Mouse (Mus musculus) CD4-positive, CD25-positive, alpha-beta regulatory T cell, adult 4 months (primary cell): ENCODE results near the gene Tspan32. TPM values are rescaled to one million over a fixed set of nuclear protein-coding genes. Genes with fewer than 3 reads are reported as not detected.

ENCODE experiments used
- ATAC-seq: one replicate; pipeline ENCODE4 v1.8.0; 2017
- polyA plus RNA-seq, 2 experiments: library from polyadenylated mRNA; unstranded; fragments of 100-300 nt; shearing (Covaris generic); gene quantifications; one replicate each; pipeline ENCODE4 v1.2.1; 2017

Tspan32 gene
- polyA plus RNA-seq, 2 experiments from 2014 or later, result 672 to 754 TPM

DNA sequence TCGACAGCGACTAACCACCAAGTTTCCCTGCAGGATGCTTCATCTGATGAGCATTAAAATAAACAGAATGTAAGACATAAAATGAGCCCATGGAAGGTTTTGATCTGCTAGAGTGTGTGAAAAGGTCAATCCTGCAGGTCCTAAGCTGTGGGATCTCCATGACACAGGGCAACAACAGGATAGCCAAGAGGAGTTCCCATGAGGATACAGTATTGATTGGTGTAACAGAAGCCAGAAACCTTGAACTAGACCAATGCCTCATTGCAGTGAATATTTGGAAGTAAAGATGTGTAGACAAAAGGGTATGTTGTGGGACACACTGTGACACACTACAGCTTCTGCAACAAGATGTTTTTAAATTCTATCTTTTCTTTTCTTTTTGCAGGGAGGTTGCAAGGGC is 29.3 kb downstream of the Tspan32 start:
- no peak for ATAC-seq

DNA sequence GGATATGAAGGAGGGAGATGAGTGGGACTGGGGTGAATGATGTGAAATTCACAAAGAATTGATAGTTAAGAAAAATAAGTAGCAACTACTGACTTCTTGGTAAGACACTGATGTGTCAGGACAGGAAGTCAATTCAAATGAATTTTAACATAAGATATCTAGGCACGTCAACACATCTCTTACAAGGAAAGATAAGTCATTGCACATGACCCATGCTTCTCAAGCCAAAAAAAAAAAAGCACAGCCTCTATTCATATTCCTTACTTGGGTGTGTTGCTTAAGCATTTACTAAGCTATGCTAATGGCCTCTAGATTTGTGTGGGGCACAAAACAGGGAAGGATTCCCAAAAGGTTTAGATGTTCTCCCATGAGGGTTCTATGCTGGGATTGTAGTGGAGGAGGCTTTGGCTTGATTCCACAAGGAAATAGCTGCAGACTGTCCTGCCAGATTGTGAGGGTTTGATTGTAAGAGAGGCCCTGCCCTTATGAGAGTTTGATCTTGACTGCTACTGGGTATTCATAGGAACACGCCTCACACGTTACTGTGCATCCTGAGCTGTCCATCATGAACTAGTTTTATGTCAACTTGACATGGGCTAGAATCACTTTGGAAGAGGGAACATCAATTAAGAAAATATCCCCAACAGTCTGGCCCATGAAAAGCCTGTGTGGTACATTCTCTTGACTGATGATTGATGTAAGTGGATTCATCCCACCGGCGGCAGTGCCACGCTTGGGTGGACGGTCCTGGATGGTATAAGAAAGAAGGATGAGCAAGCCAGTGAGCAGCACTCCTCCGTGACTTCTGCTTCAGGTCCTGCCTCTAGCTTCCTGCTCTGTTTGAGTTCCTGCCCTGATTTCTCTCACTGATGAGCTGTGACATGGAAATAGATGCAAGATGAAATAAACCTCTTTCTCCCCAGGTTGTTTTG is 29.9 kb downstream of the Tspan32 start:
- ATAC-seq, result no peak

DNA sequence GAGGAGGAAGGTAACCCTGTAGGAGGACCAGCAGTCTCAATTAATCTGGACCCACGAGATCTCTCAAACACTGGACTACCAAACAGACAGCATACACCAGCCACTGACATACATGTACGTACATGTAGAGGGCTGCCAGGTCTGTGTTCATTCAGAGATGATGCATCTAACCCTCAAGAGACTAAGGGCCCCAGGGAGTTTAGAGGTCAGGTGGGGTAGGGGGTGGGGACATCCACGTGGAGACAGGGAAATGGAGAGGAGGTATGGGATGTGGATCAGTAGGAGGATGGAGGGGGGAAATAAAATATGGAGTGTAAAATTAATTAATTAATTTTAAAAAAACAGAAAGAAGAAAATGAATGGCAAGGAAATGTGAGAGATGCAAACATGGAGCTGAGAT is 31.9 kb downstream of the Tspan32 start:
- no peak for ATAC-seq

DNA sequence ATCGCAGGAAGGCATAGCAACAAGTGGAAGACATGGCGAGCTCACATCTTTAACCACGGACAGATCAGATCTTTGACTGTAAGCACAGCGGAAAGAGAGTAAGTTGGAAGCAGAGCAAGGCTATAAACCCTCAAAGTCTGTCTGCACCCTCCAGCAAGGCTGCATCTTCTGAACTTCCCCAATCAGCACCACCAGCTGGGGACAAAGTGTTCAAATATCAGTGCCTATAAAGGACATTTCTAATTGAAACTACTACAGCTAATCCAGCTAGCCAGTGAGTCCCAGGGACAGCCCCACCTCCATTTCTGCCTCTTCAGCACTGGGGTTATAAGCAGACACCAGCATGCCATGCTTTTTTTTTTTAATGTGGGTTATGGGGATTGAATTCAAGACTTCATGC is 32.5 kb downstream of the Tspan32 start:
- ATAC-seq, result no peak

DNA sequence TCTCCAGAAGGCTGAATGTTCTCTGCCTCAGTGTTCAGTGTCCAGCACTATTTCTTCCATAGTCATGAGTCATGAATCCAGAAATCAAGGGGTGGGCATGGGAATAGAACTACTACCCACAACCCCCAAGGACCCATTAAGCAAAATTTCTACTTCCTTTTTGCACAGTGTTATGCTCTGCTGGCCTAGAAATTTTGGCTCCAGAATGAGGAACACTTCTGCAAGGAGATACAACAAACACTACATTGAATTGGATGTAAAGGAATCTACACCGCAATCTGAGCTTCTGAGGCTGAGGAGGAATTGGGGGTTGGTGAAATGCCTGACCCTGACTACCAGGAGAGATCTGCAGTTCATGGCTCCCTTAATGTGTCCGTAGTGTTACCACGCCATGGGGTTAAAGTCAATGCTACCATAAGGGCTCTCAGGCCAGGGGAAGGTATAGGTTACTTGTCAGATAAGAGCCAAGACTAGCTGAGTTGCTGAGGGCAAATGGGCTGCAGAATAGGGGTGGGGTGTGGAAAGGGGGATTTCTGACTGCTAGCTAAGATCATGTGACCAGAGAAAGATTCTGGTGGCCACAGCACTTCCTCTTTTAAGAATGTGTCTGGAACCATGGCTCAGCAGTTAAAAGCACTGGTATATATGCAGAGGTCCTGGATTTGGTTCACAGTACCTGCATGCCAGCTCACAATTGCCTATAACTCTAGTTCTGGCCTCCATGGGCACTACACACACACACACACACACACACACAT is 33.5 kb downstream of the Tspan32 start:
- peak; percentile 58 for ATAC-seq

DNA sequence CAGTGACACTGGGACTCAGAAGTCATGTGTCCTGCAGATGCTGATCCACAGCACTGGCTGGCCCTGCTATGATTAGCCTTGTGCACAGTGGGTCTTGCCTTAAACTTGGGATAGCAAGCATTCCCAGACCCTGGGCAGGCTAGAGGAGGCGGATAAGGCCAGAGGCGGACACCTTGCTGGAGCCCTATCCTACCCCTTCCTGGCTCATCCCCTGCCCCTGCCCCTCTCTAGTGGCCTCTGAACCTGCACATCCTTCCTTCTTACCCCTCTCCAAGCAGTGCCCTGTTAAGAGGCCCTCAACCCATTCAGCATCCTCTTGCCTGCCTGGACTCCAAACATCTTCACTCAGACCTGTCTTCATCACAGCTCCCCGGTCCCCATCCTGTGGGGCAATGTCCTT is 35.7 kb downstream of the Tspan32 start:
- ATAC-seq, result no peak

DNA sequence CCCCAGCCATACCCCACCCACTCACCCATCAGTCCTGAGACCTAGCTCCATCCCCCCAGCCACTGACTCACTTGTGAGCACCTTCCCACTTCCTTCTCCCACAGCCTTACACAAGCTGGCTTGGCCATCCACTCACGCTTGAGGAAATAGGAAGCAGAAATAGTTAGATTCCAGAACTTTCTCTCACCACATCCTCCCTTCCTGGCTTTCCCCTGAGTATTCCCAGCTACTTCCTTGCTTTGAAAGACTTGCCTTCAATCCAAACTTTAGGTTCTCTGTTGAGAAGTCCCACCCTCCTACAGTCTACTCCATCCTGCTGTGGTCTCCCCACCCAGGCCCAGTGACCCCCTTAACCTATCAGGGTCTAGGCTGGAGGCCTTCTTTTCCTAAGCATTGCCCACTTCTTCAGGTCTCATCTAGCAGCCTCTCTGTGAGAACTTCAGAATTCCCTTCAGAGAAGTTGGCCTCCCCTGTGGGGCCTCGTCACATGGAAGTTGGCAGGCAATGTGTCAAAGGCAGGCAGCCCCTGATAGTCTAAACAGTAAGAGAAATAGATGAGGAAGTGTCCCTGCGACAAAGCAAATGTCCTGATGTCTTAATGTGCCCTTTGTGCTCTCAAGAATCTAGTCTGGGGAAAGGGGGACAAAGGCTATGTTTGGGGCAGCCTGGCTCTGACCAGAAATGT is 36.4 kb downstream of the Tspan32 start:
- no peak for ATAC-seq

DNA sequence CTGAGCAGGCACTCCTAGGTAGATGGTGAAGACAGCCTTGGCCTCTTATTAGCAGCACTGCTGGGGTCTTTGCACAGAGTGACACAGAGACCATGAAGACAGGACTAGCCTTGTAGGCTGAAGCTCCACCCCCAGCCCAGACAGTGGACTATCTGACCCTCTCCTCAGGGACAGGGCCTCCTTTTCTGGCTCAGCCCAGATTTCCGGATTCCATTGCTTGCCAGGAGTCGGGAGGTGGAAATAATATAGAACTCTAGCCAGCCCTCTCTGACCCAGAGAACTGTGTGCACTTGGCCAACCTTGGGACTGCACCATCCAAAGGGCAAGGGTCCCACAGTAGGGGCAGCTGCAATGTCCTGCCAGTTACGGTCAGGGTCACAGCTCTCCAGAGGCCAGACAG is 37.2 kb downstream of the Tspan32 start:
- ATAC-seq, result no peak

DNA sequence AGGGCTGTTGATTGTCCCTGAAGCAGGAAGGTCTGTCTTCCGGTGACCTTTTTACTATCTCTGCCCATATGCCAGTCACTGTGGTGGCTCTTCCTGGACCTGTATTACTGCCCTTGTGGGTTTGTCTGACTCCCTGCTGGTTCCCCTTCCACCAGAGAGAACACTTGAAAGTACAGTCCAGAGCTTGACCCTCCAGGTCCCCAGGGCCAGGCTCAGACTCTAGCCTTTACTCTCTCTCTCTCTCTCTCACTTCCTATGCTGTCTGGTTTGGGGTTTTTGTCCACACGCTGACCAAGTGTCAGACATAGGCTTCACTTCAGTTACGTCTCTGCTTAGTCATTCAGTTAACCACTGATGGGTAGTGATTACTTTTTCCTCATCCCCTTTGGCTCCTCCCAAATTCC is 38.1 kb downstream of the Tspan32 start:
- no peak for ATAC-seq

DNA sequence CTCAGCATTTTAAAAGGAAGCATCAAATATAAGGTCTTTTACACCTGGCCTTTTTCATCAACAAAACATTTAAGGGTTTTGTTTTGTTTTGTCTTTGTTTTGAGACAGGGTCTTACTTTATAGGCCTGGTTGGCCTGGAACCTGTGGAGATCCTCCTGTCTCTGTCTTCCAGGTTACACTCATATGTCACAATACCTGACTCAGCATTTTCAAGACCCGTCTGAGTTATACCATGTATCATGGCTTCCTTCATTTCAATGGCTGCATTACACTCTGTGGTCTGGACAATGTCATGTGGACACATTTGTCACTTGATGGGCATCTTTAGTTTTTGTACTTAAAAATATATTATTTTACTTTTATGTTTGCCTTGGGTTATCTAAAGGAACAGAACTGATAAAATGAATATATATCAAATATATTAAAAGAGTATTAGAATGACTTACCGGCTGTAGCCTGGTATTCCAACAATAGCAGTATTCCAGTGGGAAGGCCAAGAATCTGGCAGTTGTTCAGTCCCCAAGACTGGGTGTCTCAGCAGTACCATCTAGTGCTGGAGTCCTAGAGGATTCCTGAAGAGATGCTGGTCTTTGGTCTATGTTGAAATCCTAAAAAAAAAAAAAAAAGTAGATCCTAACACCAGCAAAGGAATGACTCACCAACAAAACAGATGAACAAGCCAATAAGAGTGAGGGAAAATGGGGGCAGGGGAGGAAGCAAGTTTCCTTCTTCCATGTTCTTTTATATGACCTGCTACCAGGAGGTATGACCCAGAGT is 39.4 kb downstream of the Tspan32 start:
- ATAC-seq, result no peak

DNA sequence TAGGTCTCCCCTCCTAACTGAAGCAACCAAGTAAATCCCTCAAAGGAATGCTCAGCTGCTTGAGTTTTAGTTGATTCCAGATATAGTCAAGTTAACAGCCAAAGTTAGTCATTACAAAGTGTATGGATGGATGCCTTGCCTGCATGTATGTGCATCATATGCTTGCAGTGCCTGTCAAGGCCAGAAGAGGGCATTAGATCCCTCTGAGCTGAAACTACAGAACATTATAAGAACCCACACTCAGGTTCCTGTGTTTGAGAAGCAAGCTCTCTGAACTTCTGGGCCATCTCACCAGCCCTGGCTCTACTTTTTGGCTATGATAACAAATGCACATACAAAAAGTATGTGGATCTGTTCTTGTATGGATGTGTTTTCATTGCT is 40.0 kb downstream of the Tspan32 start:
- no peak for ATAC-seq

DNA sequence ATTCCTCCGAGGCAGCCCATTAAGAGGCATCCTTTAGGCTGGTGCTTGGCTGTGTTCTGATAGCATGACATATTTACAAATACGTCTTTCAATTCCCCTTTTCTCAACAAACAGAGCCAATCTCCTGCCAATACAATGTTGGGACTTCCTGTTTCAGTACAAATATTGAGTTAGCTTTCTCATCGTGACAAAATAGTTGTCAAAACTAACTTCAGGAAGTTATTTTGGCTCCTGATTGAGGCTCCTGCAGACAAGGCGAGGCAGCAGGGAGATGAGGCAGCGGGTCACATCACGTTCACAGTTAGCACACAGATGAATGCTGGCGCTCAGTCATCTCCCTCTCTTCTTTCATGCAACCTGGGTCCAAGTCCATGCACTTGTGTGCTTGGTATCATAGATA is 41.5 kb downstream of the Tspan32 start:
- no peak for ATAC-seq

DNA sequence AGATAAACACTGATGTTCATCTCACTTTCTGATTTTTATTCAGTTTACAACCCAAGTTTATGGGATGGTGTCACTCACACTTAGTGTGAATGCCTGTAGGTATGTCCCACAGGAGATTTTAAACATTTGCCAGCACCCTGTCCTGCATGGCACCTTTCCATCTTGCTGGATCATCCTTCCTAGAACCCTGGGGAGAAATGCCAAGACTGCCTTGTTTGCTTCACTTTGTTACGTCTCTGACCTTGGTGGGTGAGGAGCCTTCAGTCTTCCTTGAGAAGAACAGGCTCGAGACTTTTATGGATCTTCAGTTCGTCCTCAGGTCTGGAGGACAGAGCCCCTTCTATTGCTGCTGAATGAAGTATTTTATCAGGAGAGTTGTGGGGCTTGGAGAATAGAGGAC is 44.5 kb downstream of the Tspan32 start:
- no peak for ATAC-seq

DNA sequence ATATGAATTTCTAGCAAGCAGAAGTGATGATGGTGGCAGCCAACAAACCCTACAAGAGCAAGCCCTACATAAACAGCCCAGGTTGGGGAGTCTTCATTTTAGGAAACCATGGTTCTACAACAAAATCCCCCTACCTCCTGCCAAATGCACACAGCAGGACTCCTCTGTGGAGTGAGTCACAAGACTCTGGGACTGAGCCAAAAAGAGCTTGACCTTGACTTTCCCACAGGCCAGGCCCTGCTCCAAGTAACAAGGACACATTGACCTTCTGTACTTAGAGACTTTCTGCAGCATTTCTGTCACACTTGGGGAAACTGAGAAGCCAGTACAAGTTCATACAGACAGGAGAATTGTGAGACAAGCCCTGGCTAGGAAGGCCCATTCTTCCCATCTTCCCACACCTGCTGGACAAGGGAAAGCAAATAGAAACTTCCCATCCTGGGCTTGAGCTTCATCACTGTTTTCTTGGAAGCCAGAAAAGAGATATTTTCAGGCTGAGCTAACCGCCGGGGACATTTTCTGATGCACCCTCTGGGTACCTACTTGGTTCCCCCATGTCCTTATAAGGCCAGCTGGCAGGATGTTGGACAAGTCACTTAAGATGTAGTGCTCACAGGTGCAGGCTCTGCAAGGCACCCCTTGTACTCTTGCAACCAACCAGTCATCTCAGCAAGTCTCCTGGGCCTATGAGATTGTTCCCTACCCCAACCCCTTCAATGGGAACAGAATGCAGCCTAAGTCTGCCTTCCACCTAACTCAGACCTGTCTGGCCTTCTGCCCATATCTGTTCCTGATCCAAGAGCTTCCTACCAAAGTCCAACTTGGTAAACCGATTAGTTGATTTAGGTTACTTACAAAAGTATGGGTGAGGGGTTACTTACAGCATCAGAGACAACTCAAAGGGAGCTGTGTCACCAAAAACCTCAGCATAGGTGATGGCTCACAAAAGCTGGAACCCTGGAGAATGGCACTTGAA is 45.3 kb downstream of the Tspan32 start:
- ATAC-seq, result no peak

DNA sequence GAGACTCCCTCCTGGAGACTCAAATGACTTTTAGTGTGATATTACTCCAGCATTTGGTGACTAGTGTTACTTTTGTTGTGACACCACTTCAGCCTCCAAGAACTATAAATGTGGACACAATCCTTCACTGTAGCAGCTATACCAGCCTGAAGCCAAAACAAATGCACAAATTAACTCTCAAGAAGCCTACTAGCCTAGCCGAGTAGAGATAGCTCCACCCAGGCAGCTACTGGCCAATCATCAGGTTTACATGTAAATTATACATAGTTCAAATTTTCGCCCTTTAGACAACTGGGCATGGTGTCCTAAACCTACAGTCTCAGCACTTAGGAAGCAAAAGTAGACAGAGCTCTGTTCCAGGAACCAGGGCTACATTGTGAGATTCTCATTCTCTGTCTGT is 46.5 kb downstream of the Tspan32 start:
- no peak for ATAC-seq

DNA sequence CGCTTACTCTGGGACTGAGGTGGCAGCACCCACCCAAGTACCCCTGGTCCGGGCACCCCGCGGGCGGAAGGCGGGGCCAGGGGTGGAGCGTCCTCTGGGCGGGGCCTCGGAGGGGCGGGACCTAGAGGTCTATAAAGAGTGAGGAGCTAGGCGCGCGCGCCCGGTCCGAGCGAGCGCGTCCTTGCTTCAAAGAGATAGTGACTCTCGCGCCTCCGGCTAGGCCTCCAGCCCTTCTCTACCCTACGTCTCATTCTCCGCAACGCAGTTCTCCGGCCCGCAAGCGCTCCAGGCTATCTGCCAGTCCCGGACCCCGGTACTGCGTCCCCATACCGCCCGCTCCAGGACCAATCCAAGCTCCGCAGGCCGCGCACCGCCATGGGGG is 47.8 kb downstream of the Tspan32 start, which contains the start of gene Cd81:
Cd81 (plus strand) TSS at position 114 of the 382 bp plus-strand sequence.
- peak; percentile 83 for ATAC-seq

DNA sequence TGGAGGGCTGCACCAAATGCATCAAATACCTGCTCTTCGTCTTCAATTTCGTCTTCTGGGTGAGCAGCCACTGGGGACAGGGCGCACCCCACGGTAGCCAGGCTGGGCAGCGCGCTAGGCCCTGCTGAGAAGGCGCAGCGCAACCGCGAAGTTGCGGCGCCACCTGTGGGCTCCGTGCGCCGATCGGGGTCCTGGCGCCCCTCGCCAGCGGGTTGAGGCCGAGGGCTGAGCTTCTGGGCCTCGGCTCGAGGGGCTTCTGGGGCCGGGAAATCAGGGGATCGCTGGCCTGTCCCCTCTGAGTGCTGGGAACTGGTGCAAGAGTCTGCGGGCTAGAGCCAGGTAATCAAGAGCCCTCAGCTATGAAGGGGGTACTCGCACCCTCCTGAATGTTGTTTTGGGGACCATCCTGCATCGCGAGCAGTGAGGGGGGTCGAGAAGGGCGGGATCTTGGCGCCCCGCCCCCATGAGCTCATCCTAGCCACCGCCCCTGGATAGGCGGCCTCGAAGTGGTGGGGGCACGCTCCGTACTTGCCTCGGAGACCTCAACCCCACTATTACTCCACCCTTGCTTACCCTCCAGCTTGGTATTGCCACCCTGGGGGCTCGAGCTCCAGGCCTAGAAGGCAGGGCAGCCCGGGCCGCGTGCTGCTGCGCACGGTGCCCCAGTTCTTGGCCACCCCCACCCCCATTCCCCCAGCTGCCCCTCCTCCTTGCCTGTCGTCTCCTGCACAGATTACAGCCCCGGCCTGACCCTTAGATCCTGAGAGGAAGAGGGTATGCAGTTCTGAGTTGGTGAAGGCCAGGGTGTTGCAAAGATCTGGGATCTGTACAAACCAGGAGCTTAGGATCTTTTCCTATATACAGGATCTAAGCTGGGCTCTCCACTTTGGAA is 48.4 kb downstream of the Tspan32 start:
- ATAC-seq, result peak; percentile 53

DNA sequence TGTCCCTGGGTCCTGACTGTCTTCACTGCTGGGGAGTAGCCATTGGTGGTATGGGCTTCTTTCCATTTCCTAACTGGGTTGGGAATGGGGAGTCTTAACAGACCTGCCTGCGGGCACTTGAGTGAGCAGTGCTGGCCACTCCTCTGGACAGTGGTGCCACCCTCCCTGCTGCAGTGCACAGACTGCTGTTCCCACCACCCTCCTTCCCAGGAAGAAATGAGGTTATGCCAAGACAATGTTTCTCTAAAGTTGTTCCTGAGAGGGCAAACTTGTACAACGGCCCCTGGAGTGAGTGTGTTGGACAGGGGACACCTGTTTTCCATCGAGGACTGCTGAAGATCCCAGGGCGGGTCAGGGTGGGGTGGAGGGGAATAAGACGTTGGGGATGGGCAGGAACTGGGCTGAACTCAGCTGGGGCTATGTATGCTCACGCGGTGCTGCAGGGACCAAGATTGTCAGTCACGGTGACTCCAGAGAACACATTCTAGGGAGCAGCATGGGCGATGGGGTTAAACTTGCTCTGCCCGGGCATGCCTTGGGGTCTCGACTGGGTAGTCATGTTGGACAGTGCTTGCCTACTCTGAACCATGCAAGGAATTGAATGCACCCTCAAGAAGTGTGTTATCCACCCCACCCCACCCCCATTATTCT is 49.2 kb downstream of the Tspan32 start:
- ATAC-seq, result no peak

DNA sequence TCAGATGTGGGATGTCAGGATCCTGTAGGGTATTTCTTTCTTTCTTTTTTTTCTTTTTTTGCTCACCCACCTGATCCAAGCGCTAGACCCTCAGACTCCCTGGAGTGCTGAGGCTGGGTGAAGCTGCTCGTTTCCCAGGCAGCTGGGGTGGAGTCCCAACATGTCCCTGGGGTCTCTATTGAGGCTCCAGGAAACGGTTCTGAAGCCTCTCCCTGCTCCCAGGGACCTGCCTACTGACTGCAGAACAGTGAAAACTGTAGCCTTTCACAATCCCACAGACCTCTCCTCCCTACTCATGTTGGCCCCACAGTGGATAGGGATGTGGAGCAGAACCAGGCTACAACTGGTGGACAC is 49.7 kb downstream of the Tspan32 start:
- no peak for ATAC-seq

DNA sequence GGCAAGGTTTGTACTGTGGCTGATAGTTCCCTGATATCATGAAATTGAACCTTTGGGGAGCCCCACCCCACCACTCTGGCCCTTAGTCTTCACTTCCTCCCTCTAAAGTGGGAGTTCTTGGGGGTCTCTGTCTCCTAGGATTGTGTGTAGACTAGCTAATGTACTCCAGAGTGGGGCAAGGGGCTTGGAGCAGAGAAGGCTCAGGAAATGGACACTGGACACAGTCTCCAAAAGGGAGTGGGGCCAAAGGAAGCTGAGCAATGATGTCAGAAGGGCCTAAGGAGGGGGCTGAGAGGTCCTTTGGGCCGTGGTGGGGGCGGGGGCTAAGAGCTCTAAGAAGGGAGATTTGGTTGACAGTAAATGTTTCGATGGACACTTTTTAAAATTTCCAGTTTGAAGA is 50.2 kb downstream of the Tspan32 start:
- no peak for ATAC-seq
